Mouse (Mus musculus) gastrocnemius, postnatal 36 days (tissue): ENCODE measurements around the gene Lce1a2. TPM values are rescaled to one million over a fixed set of nuclear protein-coding genes. Genes with fewer than 3 reads are reported as not detected.
"Not testable (repeated sequence)": the region's sequence is repeated elsewhere in the genome, so short reads cannot be mapped to it uniquely, and the experiment has no call there.

Experiments
- DNase-seq, 2 experiments: peaks; one replicate each; pipeline ENCODE4 v3.0.0; 2022
- intact Hi-C: fragments of 180-260 bp; cut with DNase I; formaldehyde crosslinking; loops from one replicate; pipeline ENCODE4 v1.15.1; 2025
- long read RNA-seq, 2 experiments: library from polyadenylated mRNA; stranded (forward); transcript quantifications; one replicate each; pipeline ENCODE4 v2.0.0; 2021
- total RNA-seq, 2 experiments: library from RNA; stranded (reverse); gene quantifications; 2 replicates each; pipeline ENCODE4 v1.2.3; 2021

Lce1a2 gene
- total RNA-seq: not detected
- long read RNA-seq, experiment 1: 0 reads
- long read RNA-seq, experiment 2: 0 reads

GRCm38 (mm10) chr3:92670215-92670614 lies at the start of gene Lce1a2:
Lce1a2 (minus strand) TSS chr3:92670315.
- no peak for DNase-seq
- intact Hi-C loops: no loop called here

- DNase-seq: no peak
- intact Hi-C loops: no loop called here
Observed at GRCm38 (mm10) chr3:92715122-92715521, 45.0 kb upstream of the Lce1a2 start.

GRCm38 (mm10) chr3:92708974-92709373 lies 38.9 kb upstream of the Lce1a2 start, which contains the start of gene Lce1e:
Lce1e (minus strand) TSS chr3:92709074.
- intact Hi-C loops: no loop called here

DNA sequence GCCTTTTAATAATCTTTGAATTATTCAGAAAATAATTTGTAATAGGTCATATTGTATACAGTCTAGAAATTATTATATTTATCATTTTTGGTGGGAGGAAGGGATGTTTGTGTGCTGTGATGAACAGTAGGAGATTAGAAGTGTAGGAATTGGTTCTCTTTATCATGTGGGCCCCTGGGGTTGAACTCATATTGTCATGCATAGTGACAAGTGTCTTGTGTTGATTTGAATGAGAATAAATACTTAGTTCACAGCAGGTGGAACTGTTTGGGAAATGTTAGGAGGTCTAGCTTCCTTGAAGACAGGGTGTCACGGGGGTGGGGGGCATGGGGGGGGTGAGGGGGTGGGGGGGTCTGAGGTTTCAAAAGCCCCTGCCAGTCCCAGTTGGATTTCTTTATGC lies 24.5 kb upstream of the Lce1a2 start:
- intact Hi-C loops: no loop called here

More at GRCm38 (mm10) chr3:92708974-92709373, 38.9 kb upstream of the Lce1a2 start, which contains the start of gene Lce1e:
- no peak for DNase-seq

GRCm38 (mm10) chr3:92691688-92692087 lies 21.6 kb upstream of the Lce1a2 start:
- intact Hi-C loops: no loop called here
- DNase-seq: no peak

More for the DNA sequence above, 24.5 kb upstream of the Lce1a2 start:
- no peak for DNase-seq

GRCm38 (mm10) chr3:92689154-92689553 lies 19.0 kb upstream of the Lce1a2 start:
- intact Hi-C loops, DNase-seq: not testable (repeated sequence)

DNA sequence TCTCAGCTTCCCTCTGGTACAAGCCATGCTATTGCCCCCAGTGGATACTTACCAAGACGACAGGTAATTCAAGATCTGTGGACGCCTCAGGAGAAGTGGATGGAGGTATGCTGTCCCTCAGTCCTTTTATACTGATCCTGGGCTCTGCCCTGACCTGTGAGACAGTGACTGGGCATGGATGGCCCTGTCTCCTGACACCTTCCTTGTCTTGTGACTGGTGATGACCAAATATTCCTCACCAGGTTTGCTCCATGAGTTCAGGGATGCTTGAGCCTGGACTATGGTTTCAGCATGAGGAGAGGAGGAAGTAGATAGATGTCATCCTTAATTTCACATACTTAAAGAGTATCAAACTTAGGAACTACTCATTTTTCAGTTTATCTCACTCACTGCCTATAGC lies 17.0 kb upstream of the Lce1a2 start, which contains the start of gene Lce1d:
Lce1d (minus strand) TSS at position 101 of the 400 bp plus-strand sequence.
- intact Hi-C loops: no loop called here
- DNase-seq: no peak

DNA sequence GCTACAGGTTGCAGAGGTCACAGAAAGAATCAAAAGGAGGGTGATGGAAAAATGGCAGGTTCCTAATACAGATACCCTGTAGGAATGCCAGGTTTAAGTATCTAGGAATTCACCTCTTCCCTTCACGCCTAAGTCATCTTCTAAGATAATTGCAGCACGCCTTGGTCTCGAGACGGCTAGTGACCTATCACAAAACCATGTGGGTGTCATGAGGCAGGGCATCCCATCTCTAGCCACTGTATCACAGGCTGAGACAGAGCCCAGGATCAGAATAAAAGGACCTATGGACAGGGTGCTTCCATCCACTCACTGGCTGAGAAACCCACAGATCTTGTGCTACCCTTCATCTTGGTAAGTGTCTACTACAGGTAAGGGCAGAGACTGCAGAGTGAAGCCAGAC lies 8.8 kb upstream of the Lce1a2 start, which contains the start of gene Lce1c:
Lce1c (plus strand) TSS at position 301 of the 400 bp plus-strand sequence.
- no peak for DNase-seq
- intact Hi-C loops: no loop called here

DNA sequence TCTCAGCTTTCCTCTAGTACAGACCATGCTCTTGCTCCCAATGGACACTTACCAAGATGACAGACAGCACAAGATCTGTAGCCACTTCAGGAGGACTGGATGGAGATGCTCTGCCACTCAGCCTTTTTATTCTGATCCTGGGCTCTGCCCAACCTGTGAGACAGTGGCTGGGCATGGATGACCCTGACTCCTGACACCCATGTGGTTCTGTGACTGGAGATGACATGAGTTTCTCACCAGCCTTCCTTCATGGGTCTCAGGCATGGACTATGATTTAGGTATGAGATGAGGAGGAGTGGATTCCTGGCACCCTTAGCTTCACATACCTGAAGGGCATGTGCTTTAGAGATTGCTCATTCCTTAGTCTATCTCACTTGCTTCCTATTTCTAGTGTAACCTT lies 13.3 kb downstream of the Lce1a2 start, which contains the start of gene Lce1b:
Lce1b (minus strand) TSS at position 101 of the 400 bp plus-strand sequence.
- no peak for DNase-seq
- intact Hi-C loops: no loop called here

GRCm38 (mm10) chr3:92648207-92648606 lies 21.9 kb downstream of the Lce1a2 start, which contains the start of gene Lce1a1:
Lce1a1 (minus strand) TSS chr3:92648307.
- no peak for DNase-seq
- intact Hi-C loops: no loop called here

GRCm38 (mm10) chr3:92639854-92640253 lies 30.3 kb downstream of the Lce1a2 start:
- no peak for DNase-seq
- intact Hi-C loops: no loop called here

DNA sequence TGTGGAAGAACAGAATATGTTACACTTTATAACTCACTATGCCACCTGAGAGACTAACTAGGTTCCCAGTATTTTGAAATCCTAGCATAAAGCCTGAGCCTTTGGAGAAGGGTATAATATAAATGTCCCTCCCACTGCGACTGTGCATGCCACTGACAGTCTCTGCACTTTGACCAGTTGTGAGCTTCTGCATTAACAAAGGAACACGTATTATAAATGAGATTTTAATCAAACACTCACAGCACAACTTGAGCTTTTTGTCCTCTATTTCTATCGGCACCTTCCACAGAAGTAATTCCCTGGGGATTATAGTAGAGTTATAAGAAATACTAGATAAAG lies 31.5 kb downstream of the Lce1a2 start:
- DNase-seq: no peak
- intact Hi-C loops: no loop called here

- intact Hi-C loops: no loop called here
- no peak for DNase-seq
Observed at GRCm38 (mm10) chr3:92637745-92638652, 32.1 kb downstream of the Lce1a2 start.

DNA sequence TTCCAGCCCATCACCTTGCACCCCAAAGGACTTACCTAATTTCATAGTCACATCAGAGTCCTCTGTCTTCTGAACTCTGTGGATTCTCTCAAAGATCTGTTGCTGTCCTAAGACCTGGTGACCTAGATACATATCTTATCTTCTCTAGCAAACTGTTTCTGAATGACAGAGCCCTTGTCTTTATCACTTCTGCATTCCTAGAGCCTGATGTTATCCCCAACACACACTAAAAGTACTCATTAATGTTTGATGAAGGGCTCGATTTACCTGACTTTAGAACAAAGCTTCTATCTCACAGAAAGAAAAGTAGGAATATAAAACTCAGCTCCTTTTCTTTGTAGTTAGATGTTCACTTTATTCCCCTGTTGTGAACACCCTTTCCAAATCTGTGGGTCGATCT lies 48.6 kb downstream of the Lce1a2 start, which contains the start of gene Lce6a:
Lce6a (minus strand) TSS at position 101 of the 400 bp plus-strand sequence.
- no peak for DNase-seq
- intact Hi-C loops: loop anchor here (5.0 kb wide), 1 partner anchor 311 kb away; the partner anchor contains the start of gene Lce3b

Other genes starting within 250 kb of the Lce1a2 start
- 1 to 10 TPM; 2.2 to 2.9 TPM for gene Gm9774, start 240.9 kb downstream of the Lce1a2 start, total RNA-seq
- gene Sprr2k, start 237.7 kb downstream of the Lce1a2 start, total RNA-seq: not detected
- gene Sprr1b, start 231.5 kb downstream of the Lce1a2 start, total RNA-seq: not detected
- gene Sprr3, start 211.6 kb downstream of the Lce1a2 start, total RNA-seq: not detected
- not detected for gene Sprr1a, start 184.4 kb downstream of the Lce1a2 start, total RNA-seq
- gene Sprr4, start 169.8 kb downstream of the Lce1a2 start, total RNA-seq: not detected
- gene 2310046K23Rik, start 135.8 kb downstream of the Lce1a2 start, total RNA-seq: not detected
- gene Ivl, start 96.6 kb downstream of the Lce1a2 start, total RNA-seq: not detected
- gene Smcp, start 81.3 kb downstream of the Lce1a2 start, total RNA-seq: not detected
- not detected for gene 2210017I01Rik, start 62.8 kb downstream of the Lce1a2 start, total RNA-seq
- gene Lce6a, start 48.7 kb downstream of the Lce1a2 start, total RNA-seq: not detected
- gene Lce1a1, start 22.0 kb downstream of the Lce1a2 start, total RNA-seq: not detected
- not detected for gene Lce1b, start 13.4 kb downstream of the Lce1a2 start, total RNA-seq
- gene Lce1c, start 8.9 kb upstream of the Lce1a2 start, total RNA-seq: not detected
- gene Lce1d, start 16.9 kb upstream of the Lce1a2 start, total RNA-seq: not detected
- not detected for gene Lce1e, start 38.8 kb upstream of the Lce1a2 start, total RNA-seq
- not detected for gene Lce1f, start 50.0 kb upstream of the Lce1a2 start, total RNA-seq
- gene Gm38119, start 68.8 kb upstream of the Lce1a2 start, total RNA-seq: not detected
- not detected for gene Lce1g, start 82.0 kb upstream of the Lce1a2 start, total RNA-seq
- not detected for gene Lce1h, start 94.8 kb upstream of the Lce1a2 start, total RNA-seq
- gene Lce1i, start 108.6 kb upstream of the Lce1a2 start, total RNA-seq: not detected
- not detected for gene Lce1j, start 120.2 kb upstream of the Lce1a2 start, total RNA-seq
- gene Lce1k, start 137.6 kb upstream of the Lce1a2 start, total RNA-seq: not detected
- not detected for gene Kprp, start 156.9 kb upstream of the Lce1a2 start, total RNA-seq
- gene Lce1l, start 181.0 kb upstream of the Lce1a2 start, total RNA-seq: not detected
- not detected for gene 2310050C09Rik, start 199.9 kb upstream of the Lce1a2 start, total RNA-seq